Mouse (Mus musculus) spleen, adult 2 months (tissue): ENCODE results near the gene Gm9945. TPM values are rescaled to one million over a fixed set of nuclear protein-coding genes. Genes with fewer than 3 reads are reported as not detected.

Experiments used
- DNase-seq, 2 experiments: peaks; one replicate each; pipeline versions ENCODE4 v3.0.0 to v3.0.0-alpha.2; 2012 to 2021; ENCODE audit warnings: low spot score in 2 of 2, low read depth in 1 of 2
- H3K27ac ChIP-seq: fragments of 200-500 bp; 2 replicates; pipeline ENCODE4 v1.5.1; 2012; ENCODE audit warnings: low read length, inconsistent platforms; ENCODE audit not compliant: insufficient read depth
- H3K27me3 ChIP-seq: fragments of 200-500 bp; 2 replicates; pipeline ENCODE4 v1.6.1; 2012; ENCODE audit warnings: mild to moderate bottlenecking, moderate library complexity, low read length, inconsistent platforms; ENCODE audit not compliant: control insufficient read depth, insufficient read depth
- H3K36me3 ChIP-seq: fragments of 200-500 bp; 2 replicates; pipeline ENCODE4 v1.6.1; 2012; ENCODE audit warnings: mild to moderate bottlenecking, low read length, inconsistent platforms; ENCODE audit not compliant: control insufficient read depth, insufficient read depth
- H3K4me1 ChIP-seq: fragments of 200-500 bp; 2 replicates; pipeline ENCODE4 v1.6.1; 2011; ENCODE audit warnings: inconsistent platforms; ENCODE audit not compliant: control insufficient read depth, insufficient read depth, insufficient read length
- H3K4me3 ChIP-seq: fragments of 200-500 bp; 2 replicates; pipeline ENCODE4 v1.5.1; 2011; ENCODE audit warnings: mild to moderate bottlenecking, inconsistent platforms; ENCODE audit not compliant: insufficient read depth, insufficient read length; ENCODE audit errors: extremely low read depth
- CTCF ChIP-seq: fragments of 200-500 bp; IDR thresholded peaks from 2 replicates; pipeline ENCODE4 v1.5.1; 2011; ENCODE audit warnings: mild to moderate bottlenecking, inconsistent platforms; ENCODE audit not compliant: insufficient read depth, insufficient read length, insufficient replicate concordance; ENCODE audit errors: extremely low read depth
- POLR2A ChIP-seq: fragments of 200-500 bp; IDR thresholded peaks from 2 replicates; pipeline ENCODE4 v1.6.1; 2011; ENCODE audit warnings: low read depth, low read length, inconsistent platforms
- WGBS: fragments of 180-500 bp; shearing (Covaris S2); methylation state at CpG from one replicate; pipeline ENCODE4 v1.1.7; 2018; 5-methylcytosine and 5-hydroxymethylcytosine counted together
- polyA plus RNA-seq: library from polyadenylated mRNA; depleted of rRNA; stranded (reverse); fragments of >200 nt; gene quantifications from 2 replicates; pipeline ENCODE4 v1.2.3, GENCODE M21; 2012; rRNA removed

Gene Gm9945
- polyA plus RNA-seq, 1 experiment = not detected

DNA sequence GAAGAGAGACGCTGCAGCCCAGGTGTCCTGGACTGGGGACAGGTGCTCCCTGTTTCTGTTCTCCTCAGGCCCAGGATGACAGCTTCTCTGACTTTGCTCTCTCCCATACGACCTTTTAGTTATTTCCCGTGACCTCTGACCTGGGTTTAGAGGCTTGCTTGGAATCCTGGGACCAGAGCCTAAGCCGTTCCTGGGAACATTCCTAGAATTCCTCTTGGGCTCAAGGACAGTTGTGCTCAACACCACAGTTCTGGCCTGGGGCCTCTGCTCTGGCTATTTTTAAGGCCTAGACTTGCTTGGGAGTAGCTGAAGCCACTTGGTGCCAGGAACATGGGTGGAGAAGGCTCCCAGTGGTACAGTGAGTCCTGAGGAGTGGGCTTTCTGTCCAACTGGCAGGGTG is 45.5 kb downstream of the Gm9945 start:
- H3K27ac ChIP-seq = no peak overlapping the region; the same call in 1 of the 2 replicates
- H3K4me1 ChIP-seq = no peaks in the 10 kb centered on the region
- DNase-seq = no peak
- H3K4me3 ChIP-seq = no peak overlapping the region
- WGBS = 85% methylated on average over 4 of the region's 4 CpGs
- H3K36me3 ChIP-seq = no peaks in the 10 kb centered on the region
- TF ChIP-seq POLR2A = no peak
- TF ChIP-seq CTCF = no peak
- H3K27me3 ChIP-seq = no peaks in the 10 kb centered on the region

- Histone ChIP-seq H3K4me3 (no peak overlapping the region), H3K36me3 (no peaks in the 10 kb centered on the region), H3K4me1 (no peaks in the 10 kb centered on the region), H3K27me3 (no peaks in the 10 kb centered on the region), H3K27ac (no peak overlapping the region)
- TF ChIP-seq POLR2A (no peak), CTCF (no peak)
- WGBS = 63% methylated on average over 9 of the region's 9 CpGs
- DNase-seq = no peak
Measured at GRCm38 (mm10) chr11:53528397-53529252, 48.7 kb downstream of the Gm9945 start.

GRCm38 (mm10) chr11:53529253-53529557 is 49.2 kb downstream of the Gm9945 start:
- Histone ChIP-seq H3K27ac (no peak overlapping the region), H3K36me3 (no peaks in the 10 kb centered on the region), H3K4me3 (no peak overlapping the region), H3K4me1 (no peaks in the 10 kb centered on the region), H3K27me3 (no peaks in the 10 kb centered on the region)
- no peak for DNase-seq
- no peak for TF ChIP-seq POLR2A
- no peak for TF ChIP-seq CTCF
- WGBS = 56% methylated on average over 6 of the region's 6 CpGs

- H3K27me3 ChIP-seq = no peaks in the 10 kb centered on the region
- H3K27ac ChIP-seq = no peak overlapping the region
- no peak for DNase-seq
- H3K4me3 ChIP-seq = no peak overlapping the region
- H3K4me1 ChIP-seq = no peaks in the 10 kb centered on the region
- 95% methylated on average over 9 of the region's 9 CpGs for WGBS
- H3K36me3 ChIP-seq = no peaks in the 10 kb centered on the region
- TF ChIP-seq CTCF (no peak), POLR2A (no peak)
Measured at GRCm38 (mm10) chr11:53530001-53530400, 50.0 kb downstream of the Gm9945 start.

Other genes with a start within 250 kb of the Gm9945 start
- gene Hspa4, start 179.7 kb upstream of the Gm9945 start, polyA plus RNA-seq = 12.7 and 18.7 TPM in 2 replicates
- gene Zcchc10, start 155.5 kb upstream of the Gm9945 start, polyA plus RNA-seq = 3.4 and 4.4 TPM in 2 replicates
- 7.9 and 8.9 TPM in 2 replicates for gene Aff4, start 129.3 kb upstream of the Gm9945 start, polyA plus RNA-seq
- gene Leap2, start 57.0 kb upstream of the Gm9945 start, polyA plus RNA-seq = not detected in 2 replicates
- gene Uqcrq, start 49.3 kb upstream of the Gm9945 start, polyA plus RNA-seq = 157 and 202 TPM in 2 replicates
- 0.32 and 0.40 TPM in 2 replicates for gene Gdf9, start 49.1 kb upstream of the Gm9945 start, polyA plus RNA-seq
- 0.04 TPM in 1 of 2 replicates, not detected in the other for gene Gm10447, start 23.1 kb upstream of the Gm9945 start, polyA plus RNA-seq
- 0.35 and 0.39 TPM in 2 replicates for gene Shroom1, start 23.0 kb upstream of the Gm9945 start, polyA plus RNA-seq
- gene Gm9837, start 9.7 kb upstream of the Gm9945 start, polyA plus RNA-seq = not detected in 2 replicates
- gene Sowaha, start 108 bp downstream of the Gm9945 start, polyA plus RNA-seq = 10.6 and 13.9 TPM in 2 replicates
- 13.9 and 15.3 TPM in 2 replicates for gene Sept8, start 39.1 kb downstream of the Gm9945 start, polyA plus RNA-seq
- 1.2 and 1.3 TPM in 2 replicates for gene Kif3a, start 87.2 kb downstream of the Gm9945 start, polyA plus RNA-seq
- 0.68 TPM in 1 of 2 replicates, not detected in the other for gene Il4, start 138.5 kb downstream of the Gm9945 start, polyA plus RNA-seq
- not detected in 2 replicates for gene Il13, start 154.5 kb downstream of the Gm9945 start, polyA plus RNA-seq
- 4.1 and 4.2 TPM in 2 replicates for gene Rad50, start 227.2 kb downstream of the Gm9945 start, polyA plus RNA-seq
- not detected in 2 replicates for gene Il5, start 240.6 kb downstream of the Gm9945 start, polyA plus RNA-seq